Mouse (Mus musculus) embryonic fibroblast, embryonic 13.5 days (primary cell): ENCODE data around the gene Fkbp1a.

Experiments used
- CTCF ChIP-seq: IDR thresholded peaks from 2 replicates; pipeline ENCODE4 v1.5.1; 2011; ENCODE audit warnings: mild to moderate bottlenecking, control low read depth, low read length, moderate library complexity, borderline replicate concordance; ENCODE audit not compliant: insufficient read depth
- POLR2A ChIP-seq: IDR thresholded peaks from 2 replicates; pipeline ENCODE4 v1.6.1; 2011; ENCODE audit warnings: low read depth, mild to moderate bottlenecking, control low read depth, low read length, moderate library complexity

DNA sequence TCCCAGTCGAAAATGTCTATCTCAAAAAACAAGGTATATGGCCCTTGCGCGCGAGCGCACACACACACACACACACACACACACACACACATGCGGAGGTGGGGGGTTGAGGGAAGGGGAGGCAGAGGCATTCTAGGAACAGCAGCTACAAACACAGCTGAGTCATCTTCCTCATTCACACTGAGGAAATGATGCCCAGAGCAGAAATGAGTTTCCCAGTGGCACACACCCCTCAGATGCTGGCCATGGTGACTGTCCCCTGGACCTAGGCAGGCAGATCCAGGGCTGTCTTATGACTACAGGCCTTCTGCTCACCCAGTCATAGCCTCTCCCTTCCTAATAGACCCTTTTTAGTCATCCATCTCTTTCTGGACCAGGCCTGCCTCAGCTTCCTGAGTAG is 8.7 kb upstream of the Fkbp1a start:
- TF ChIP-seq CTCF = no peak
- no peak for TF ChIP-seq POLR2A
